Mouse (Mus musculus): ENCODE results near the gene Srpk2.

- TF ChIP-seq CTCF (IDR thresholded peaks at IDR 0.05; ENCODE audit: extremely low read depth, insufficient read length, insufficient replicate concordance, low read depth, low read length) (no peak), POLR2A (IDR thresholded peaks at IDR 0.05; ENCODE audit: low read depth, low read length) (no peak)
These were observed 34.5 kb upstream of the Srpk2 start for GRCm38 (mm10) chr5:23718881-23719328.

Data from small intestine, adult 2 months (tissue).